Mouse (Mus musculus): Measurements from ENCODE around the gene Npnt.

The Npnt gene

DNA sequence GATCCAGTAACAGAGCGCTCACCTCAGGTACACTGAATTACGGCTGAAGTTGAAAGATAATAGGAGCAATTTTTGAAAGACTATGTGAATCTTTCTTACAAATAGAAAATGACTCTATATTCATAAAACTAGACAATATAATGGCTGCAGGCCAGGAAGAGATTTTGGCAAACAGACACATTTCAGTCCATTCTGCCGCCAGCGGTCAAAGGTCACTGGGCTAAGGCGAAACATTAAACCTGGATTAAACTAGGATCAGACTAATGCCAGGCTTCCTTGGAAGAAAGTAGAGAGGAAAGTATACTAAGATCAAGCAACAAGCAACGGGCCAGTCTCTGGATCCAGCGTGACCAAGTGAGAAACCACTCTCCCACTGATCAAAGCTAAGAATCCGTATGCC is 11.1 kb downstream of the Npnt start:
- DNase-seq (ENCODE audit: low spot score): no peak

DNA sequence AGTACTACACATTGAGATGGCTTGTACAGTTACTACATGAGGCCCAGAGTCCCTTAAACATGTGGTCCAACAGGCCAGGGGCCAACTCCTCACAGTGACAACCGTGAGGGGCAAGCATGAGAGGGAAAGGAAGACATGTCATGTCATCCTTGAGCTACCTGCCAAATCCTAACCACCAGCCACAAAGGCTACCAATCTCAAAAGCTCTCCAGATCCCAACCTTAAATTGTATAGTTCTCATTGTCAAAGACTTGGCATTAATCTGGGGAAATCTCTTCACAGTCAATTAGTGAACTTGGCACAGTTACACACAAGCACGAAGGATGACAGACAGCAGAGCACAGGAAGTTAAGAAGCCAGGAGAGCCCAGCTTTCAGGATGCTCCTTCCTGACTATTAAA is 15.4 kb downstream of the Npnt start:
- no peak for DNase-seq (ENCODE audit: low spot score)

DNA sequence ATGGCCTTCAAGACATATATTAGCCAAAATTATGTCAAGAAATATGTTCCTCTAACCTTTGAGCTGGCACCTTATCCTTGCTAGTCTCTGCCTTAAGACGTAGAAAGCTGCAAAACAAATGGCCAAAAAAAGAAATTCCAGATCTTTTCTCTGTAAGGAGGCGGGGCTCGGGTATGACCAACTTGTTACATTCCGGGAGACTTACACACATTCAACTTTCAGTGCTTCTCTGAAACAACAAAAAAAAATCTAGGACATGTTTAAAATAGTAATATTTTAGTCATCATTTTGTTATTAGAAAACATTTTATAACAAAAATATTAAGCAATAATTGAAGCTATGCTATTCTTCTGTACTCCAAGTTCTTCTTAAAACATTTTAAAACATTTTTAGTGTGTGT is 18.6 kb downstream of the Npnt start:
- DNase-seq (ENCODE audit: low spot score): no peak

DNA sequence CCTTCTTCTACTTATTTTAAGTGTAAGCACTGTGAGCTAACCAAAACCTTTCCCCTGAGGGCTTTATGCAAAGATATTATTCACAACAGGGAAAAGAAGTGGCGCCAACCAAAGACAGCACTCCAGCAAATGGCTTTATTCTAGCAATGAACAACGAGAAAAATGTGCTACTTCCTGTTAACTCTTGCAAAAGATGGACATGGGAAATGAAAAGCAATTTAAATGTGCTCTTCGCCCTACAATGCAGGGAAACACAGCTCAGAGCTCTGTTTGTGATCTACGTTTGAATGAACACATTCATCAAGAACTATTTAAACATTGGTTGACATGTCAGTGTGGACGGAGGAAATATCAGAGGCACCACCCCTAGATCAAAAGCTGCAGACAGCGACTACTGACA is 20.2 kb downstream of the Npnt start:
- no peak for DNase-seq (ENCODE audit: low spot score)

DNA sequence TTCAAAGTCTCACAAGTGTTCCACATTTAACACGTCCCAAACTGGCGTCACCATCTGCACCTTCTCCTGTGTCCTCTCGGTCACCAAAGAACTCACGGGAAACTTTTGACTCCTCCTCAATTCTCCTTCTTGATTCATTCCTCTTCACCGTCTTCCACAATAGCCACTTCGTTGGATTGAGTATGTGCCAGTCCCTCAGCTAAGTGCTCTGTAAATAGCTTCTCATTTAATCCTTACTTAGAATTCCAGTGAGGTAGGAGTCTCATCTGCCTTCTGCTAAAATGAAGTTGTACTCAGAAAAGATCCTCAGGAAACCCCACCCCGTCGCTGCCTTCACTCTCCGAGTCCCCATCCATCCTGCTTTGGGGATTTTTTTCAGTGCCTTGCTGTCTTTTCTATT is 21.9 kb downstream of the Npnt start:
- DNase-seq (ENCODE audit: low spot score): no peak

DNA sequence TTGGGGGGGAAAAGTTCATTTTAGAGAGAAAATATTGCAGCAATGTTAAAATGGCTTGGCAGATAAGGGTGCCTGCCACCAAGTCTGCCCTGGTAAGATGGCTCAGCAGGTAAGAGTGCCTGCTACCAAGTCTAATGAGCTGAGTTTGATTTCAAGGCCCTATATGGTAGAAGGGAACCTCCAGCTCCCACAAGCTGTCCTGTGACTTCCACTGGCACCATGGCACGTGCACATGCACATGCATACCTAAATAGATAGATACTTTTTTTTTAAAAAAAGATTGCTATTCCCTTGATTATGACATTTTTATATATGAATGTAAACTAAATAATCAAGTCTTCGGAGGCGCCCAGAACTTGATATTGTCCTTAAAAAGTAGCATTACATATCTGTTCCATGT is 30.3 kb downstream of the Npnt start:
- no peak for DNase-seq (ENCODE audit: low spot score)

DNA sequence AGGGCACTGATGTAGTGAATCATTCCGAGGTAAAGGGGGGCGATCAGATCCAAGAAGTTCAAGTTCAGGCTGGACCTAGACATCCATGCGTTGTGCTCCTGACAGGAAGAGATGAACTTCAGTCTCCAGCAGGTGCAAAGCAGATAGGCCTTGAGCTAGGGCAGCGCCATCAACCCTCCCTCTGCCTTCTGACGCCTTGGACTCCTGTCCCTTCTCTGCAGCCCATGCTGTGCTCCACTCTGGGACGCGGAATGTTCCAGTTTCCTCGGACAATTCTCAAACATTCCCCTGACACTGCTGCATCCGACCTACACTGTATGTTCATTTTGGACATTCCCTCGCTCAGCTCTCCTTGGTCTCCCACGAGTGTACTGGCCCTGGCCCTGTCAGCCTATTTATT is 30.9 kb downstream of the Npnt start:
- no peak for DNase-seq (ENCODE audit: low spot score)

DNA sequence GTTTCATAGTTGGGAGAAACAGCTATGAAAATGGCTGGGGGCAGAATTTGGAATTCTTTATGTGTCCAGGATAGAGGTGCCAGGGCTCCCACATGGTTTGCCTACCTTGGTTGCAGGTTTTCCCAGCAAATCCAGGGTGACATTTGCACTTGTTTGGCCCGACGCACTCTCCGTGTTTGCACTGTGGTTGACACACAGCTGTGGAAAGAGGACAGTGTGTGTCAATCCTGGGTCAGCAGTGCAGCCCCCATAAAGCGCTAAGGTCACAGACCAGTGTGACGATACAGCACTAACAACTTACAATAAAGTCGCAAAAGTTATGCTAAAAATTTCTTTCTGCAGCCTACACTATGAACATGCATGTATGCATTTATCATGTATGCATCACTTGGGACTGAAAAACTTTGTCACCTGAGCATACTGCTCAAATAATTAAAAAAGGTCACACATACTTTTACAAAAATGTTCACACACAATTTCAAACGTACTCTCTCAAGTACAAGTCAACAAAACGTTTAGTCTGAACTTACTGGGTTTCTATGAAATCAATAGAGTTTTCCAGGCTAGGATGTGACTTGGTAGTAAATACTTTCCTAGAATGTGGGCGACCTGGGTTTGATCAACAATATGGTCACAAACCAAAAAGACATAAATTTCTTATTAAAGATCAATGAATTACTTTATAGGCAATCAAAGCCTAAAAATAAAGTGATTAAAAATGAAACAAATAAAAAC is 32.6 kb downstream of the Npnt start:
- DNase-seq (ENCODE audit: low spot score): no peak

DNA sequence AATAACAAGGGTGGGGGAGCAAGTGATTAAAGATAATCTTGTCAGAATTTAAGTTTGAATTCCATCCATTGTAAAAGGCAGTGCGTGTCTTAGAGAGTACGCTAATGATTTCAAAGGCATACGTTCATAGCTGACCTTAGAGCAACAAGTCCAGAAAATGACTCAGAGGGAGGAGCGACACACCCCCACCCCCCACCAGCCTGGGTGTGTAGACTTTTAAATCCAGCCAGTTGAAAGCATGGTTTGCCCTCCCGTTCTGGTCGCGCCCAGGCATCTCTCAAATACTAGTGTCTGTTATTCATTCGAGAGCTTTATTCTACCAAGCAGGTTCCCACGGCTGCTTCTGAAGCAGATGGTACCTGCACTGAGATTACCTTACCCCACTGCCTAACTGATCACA is 34.4 kb downstream of the Npnt start:
- no peak for DNase-seq (ENCODE audit: low spot score)

DNA sequence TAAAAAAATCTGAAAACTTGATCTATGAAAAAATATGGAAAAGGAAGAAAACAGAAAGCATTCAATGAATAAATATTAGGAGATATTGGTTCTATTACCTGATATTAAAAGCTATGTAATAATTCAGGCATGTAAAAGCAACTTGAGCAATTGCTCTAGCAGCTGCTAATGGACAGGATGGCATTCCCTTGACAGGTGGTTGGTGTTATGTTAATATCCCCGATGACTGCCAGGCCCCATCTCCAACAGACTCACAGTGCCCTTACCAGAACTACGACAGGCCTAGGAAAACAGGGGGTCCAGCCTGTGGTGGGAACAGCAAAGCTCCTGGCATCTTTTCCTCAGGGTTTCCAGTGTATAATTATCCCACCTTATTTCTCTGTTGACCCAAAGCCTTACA is 37.7 kb downstream of the Npnt start:
- DNase-seq (ENCODE audit: low spot score): no peak

DNA sequence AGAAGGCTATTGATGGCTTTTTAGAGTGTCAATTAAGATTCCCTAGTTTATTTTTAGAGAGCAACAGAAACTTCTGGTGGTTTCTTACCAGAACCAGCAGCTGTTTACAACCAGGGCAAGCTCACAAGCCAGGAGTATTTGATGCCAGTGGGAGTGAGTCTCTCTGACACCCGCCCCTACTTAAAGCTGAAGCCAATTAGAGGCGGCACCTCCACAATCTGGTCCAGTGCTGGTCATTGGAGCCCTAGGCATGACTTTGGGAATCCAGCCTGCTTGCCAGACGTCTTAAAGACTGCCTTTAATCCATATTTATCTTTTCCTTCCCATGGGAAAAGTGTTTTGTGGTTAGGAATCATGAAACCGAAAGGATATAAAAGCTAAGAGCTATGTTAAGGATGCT is 38.4 kb downstream of the Npnt start:
- DNase-seq (ENCODE audit: low spot score): no peak

DNA sequence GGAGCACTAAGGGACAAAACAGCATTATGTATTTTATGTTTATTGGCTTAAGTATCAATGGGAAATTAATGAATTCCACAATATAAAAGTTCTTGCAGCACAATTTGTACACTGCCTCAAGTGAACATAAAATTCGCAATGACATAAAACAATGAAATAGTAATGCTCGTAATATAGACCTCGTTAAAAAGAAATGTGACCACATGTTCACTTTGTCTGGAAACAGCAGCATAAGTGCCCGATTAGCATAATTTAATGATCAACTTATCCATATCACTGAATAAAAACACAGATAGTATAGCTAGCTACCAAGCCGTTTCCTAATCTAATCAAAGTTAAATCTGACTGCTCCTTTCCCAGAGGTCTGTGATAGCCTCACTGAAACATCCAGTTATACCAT is 39.4 kb downstream of the Npnt start:
- no peak for DNase-seq (ENCODE audit: low spot score)

DNA sequence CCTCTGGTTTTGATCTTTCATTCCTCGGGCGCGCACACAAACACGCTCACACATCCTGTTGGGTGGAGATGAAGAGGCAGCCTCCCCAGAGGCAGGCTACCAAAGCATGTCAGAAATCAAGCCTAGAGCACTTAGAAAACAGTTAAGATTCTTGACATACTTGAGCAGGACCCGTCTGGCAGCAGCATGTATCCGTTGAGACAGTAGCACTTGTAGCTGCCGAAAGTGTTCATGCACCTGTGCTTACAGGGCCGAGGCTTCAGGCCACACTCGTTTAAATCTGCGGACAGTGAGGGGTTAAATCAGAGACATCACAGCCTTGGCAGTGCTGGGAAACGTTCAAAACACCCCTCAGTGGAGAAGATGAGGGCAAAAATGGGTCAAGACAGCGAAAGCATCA is 40.4 kb downstream of the Npnt start:
- no peak for DNase-seq (ENCODE audit: low spot score)

DNA sequence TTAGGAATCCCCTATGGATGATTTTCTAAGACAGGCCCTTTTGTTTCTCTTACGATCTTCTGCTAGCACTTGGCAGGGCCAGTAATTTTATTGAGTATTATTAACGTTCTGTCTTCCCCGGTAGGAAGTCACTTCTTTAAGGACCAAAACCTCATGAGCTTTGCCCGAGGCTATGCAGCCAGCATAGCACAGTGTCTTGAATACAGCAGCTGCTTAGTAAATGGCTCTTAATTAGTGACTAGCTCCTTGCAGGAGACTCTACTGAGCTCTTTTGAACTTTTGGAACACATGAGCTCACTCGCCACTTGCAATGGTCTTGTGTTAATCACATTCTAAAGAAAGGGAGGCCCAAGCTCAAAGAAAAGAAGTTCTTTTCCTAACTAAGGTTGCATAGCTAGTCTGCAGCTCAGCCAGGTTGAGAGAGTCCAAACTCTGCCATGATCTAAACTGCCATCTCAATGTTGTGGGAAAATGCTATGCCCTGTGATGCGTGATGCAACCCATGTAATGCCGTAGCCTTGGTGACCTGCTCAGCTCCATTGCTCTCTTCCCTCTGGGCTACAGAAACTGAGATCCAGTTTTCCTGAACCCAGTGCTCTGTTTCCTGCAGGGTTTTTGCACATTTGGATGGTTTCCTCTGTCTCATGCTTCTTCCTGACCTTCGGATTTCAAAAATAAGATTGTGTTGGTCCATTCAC is 42.4 kb downstream of the Npnt start:
- DNase-seq (ENCODE audit: low spot score): no peak

DNA sequence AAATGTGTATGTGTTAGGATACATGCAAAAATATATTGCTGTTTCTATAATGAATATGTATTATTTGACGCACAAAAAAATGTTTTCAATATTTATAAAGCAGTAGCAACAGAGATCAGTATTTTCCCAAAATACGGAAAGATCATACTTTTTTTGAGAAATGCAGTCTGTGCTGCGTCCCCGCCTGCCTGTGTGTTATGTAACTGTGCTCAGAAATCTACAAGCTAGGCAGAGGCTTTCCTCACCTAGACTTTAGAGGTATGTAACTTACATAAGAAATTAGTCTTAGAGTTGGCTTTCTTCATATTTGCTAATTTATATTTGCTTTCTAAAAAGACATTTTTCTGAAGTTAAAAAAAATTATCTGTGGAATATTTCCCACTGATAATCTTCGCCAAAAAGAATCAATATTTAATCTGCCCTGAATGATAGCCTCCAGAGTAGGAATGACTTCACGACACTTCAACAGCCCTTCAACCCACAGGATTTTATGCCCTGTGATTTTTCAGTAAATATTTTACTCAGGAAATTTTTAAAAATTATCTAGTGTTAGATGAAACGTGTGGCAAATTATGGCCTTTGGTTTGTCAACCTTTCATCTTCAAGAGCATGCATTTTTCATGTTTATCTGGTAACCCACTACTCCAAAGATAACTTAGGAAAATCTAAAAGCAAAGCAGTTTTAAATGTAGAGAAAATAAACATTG is 44.7 kb downstream of the Npnt start:
- DNase-seq (ENCODE audit: low spot score): no peak

DNA sequence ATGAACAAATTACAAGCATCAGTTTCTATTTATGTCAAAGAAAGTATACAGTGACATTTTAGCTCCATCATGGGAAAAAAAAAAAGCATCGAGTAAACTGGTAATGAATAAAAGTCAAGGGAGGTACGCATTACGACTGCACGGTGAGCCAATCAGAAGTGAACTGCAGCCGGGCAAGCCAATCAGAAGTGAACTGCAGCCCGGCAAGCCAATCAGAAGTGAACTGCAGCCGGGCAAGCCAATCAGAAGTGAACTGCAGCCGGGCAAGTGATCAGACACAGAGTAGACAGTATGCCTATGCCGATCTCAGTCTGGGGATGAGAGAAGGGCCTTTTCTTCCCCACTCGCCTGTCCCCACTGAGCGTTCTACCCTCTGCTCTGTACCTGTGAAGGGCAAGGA is 46.7 kb downstream of the Npnt start:
- DNase-seq (ENCODE audit: low spot score): no peak

DNA sequence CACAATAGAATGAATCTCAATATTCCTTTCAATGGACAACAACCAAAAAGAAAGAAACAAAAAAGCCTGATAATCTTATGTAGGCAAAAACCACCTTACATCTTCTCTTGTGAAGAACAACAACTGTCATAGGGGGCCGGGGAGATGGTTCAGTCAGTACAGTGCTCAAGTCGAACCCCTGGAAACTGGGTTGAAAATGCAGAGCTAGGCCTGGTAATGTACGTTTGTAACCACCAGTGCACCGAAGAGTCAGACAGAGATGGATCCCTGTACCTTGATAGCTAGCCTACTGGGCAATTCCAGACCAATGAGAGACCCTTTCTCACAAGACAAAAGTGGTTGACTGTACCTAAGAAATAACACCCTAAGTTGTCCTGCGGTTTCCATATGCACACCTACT is 47.2 kb downstream of the Npnt start:
- DNase-seq (ENCODE audit: low spot score): no peak

DNA sequence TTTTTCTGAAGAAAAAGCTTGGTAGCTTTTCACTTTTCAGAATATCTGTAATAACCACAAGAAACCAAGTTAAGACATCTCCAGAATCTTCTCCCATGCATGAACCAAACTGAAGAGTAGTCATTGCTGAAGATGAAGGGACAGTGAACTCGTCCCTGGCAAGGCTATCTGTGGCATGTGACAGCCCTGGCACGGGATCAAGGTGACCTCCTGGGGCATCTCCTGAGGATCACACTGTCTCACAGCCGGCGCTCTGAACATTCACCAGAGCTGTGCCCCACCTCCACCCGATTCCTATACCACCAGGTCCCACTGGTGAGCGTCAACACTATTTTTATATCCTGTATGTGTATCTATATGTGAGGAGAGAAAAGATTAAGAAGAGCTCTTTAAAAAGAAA is 47.9 kb downstream of the Npnt start:
- no peak for DNase-seq (ENCODE audit: low spot score)

DNA sequence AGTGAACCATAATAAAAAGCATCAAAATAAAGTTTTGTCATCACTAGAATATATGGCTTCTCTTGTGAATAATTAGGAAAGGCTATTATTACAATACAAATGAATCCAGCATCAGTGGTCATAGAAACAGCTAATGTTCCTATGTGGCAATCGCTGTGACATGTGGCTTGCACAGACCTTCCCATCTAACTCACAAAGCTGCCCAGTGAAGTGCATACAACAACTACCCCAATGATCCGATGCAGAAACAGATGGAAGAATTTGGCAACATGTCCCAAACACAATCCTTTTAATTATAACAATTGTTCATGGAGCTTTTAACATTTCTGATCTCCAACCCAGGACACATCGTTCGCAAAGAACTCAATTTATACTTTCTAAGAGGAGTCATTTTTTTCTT is 52.2 kb downstream of the Npnt start:
- DNase-seq (ENCODE audit: low spot score): no peak

DNA sequence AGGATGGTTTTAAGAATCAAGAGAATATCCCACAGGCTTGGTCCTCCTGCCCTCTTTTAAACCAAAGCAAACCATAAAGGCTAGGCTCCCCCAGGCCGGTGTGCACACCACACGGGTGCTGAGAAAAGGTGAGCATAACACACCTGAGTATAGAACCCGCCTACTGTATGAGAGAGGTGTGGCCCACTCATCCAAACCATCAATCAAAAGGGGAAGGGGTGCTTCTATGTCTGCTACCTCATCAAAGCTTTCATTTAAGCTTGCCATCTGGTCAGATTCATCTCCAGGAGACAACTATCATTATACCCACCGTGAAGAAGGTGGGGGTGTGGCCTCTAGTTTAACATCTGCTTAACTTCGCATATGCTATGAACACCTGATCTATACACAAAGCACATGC is 52.7 kb downstream of the Npnt start:
- no peak for DNase-seq (ENCODE audit: low spot score)

DNA sequence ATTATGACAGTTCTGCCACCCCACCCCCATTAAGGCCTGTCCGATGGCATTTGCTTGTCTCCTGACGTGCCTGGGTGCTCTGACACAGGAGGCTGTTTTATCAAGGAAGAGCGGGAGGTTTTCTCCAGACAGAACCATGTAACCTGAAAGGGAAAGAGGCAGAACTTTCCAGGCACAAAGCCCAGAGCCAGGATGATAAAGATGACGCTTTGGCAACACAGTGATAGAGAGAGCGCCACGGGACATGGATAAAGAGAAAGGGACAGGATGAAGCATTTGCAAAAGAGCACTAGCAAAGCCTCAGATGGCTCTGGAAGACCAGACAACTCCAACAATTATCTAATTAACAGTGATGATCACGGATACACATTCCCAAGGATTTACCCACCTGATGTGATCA is 56.0 kb downstream of the Npnt start:
- no peak for DNase-seq (ENCODE audit: low spot score)

DNA sequence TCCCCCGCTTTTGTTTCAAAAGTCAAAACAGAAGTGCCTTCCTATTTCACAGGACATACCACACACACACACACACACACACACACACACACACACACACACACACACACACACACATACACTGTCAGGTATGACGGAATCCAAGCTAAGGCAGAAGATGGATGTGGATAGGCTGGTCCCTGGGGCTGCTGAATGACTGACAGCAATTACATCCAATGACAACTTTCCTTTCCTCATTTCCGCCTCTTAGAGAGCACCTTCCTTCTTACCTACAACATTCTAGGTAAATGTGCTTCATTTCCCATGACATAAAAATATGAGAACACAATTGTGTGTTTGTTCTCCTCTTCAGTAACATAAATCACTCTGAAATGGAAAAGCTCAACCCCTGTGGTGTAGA is 56.4 kb downstream of the Npnt start:
- DNase-seq (ENCODE audit: low spot score): no peak

DNA sequence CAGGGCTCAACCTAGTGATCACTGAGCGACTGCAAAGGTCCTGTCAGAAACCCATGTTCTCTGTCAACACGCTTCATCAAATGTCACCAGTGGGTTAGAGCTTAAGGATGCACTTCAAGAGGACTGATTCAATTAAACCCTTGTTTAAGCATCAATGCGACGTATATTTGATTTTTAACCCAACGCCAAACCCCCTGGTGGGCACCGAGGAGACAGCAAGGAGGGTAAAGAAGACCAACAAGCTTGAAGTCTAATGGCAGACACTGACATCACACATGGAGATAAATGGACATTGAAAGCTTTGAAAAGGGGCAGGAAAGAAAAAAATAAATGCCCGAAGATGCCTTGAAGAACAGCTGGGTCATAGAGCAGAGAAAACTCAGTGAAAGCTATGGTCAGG is 57.0 kb downstream of the Npnt start:
- no peak for DNase-seq (ENCODE audit: low spot score)

DNA sequence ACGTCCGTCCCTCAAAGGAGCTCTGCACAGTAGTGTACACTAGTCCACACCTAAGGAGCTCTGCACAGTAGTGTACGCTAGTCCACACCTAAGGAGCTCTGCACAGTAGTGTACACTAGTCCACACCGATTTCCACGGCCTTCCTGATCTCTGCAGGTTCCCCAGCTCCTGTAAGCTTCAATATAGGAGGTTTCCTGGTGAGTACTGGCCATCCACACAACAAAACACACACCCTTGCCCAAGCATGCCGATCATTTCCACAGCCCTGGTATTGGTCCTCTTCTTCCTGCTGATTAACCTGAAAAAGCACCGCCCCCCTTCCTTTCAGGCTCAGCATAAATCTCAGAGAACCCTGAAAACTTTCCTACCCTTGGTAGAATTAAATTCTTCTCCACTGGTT is 57.6 kb downstream of the Npnt start:
- DNase-seq (ENCODE audit: low spot score): no peak

All from ovary, adult 18-20 months (tissue).